Mouse (Mus musculus) left cerebral cortex, adult 9 months (tissue): ENCODE results near the gene Ctdspl.

Experiments used
- DNase-seq, 2 experiments: peaks; one replicate each; pipeline ENCODE4 v3.0.0; 2022; ENCODE audit warnings: low spot score in 2 of 2

Ctdspl gene

DNA sequence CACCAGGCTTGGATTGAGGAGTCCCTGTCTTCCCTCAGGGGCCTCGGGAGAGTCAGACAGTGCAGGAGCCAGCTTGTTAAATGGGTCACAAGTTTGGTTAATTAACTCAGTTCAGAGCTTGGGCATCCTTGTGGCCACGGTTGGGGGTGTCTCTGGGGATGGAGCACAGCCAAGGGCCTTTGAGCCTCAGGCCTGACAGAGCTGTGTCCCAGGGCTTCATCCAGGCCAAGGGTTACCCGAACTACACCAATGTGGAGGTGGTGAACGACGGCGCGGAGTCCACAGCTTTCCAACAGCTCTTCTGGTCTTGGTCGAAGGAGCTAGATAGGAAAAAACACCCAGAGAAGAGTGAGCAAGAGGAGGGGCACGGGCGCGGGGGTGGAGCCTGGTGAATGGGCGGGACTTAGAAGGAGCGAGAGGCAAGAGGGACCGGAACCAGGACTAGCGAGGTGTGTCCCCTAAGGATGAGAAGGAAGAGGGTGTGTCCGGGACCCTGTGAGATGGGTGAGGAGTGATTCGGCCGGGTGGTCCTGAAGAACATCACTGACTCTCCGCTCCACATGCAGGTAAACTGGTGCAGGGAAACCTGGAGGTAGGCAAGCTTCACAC is 136.9 kb downstream of the Ctdspl start:
- no peak for DNase-seq

DNA sequence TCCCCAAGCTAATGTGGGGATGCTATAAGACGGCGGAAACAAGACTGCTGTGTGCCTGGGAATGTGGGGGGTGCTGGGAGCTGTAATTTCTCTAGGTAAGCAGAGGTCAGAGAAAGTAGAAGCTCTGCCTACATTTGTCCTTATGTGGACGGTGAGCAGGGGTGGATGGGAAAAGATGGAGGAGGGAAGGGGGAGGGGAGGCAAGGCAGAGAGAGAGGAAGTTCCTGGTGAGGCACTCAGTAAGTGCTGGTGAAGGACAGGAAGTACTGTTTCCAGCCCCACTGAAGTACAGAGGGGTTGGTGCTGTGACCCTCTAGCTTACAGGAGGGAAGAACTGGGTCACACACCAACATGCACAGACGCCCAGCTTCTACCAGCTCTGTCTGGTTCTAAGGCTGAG is 138.0 kb downstream of the Ctdspl start:
- no peak for DNase-seq

DNA sequence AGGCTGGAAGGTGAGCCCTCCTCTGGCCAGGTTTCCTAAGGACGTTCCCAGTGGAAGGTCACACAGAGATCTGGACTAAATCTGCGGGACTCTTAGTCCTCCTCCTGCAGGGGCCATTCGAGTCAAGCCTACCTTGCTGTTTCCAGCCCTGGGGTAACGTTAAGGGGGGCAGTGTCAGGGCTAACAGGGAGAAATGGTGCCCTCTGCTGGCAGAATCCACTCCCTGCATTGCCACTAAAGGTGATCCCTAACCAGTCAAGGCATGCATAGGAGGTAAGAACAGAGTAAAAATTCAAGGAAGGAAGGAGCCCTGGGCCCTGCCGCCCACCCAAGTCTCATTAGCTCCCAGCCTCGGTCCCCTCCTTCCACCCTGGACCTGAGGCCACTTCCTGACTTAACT is 141.3 kb downstream of the Ctdspl start:
- peak in 1 of 2 experiments; percentile 86 for DNase-seq

DNA sequence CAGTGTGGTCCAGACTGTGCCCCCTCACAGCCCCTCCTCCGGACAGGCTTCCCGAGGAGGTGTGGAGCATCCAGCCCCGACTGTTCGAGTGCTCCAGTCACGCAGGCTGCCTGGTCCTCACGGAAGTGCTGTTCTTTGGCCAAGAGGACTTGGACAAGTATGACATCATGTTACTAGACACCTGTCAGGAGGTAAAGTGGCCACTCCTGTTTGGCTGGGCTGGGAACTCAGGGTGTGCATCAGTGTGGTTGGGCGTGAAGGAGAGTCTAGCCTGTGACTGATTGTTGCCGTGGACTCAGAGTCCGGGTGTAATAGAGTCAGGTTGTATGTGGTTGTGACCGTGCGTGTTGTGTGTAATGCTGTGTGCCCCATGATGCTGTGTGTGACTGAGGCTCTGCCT is 142.0 kb downstream of the Ctdspl start:
- no peak for DNase-seq

DNA sequence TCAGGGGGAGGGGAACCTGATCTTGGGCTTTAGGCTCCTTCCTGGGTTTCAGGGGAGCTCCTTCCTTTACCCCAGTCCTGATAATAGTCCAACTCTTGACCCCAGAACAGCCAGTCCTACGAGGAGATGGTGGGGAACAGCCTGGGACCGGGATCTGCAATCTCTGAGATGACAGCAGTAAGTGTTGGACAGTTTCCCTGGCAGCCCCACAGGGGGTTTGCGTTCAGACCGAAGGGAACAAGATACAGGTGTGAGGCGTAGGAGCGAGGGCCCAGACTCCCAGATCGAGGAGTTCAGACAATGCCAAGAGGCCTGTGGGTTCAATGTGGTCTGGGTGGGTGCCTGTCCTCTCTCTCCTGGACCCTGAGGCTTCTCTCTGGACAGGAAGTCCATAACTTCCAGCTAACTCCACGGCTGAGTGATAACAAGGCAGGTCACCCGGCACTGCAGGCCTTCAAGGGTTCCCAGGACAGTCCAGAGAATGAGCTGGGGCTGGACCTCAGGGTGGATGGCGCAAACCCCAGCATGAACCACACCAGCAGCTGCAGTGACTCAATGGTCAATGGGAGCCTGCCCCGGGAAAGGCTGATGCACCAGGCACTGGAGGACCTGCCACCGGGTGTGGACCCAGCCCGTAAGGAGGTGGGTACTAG is 144.0 kb downstream of the Ctdspl start:
- DNase-seq, result no peak

DNA sequence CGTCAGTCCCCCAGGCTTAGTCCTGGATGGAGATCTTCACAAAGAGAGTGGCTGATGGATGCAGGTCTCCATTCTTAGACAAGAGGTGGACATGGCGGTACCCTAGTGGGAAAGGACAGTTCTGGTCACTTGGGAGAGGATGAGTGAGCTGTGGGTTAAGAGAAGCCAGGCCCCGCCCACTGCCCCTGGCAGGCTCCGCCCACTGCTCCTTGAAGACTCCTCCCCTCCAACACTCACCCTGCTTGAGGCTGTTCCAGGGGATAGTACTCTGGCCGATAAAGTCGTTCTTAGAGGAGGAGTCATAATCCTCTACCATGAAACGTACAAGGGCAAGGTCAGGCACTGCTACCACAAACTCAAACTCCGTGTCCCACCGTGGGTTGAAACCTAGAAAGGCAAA is 145.5 kb downstream of the Ctdspl start:
- DNase-seq, result no peak

DNA sequence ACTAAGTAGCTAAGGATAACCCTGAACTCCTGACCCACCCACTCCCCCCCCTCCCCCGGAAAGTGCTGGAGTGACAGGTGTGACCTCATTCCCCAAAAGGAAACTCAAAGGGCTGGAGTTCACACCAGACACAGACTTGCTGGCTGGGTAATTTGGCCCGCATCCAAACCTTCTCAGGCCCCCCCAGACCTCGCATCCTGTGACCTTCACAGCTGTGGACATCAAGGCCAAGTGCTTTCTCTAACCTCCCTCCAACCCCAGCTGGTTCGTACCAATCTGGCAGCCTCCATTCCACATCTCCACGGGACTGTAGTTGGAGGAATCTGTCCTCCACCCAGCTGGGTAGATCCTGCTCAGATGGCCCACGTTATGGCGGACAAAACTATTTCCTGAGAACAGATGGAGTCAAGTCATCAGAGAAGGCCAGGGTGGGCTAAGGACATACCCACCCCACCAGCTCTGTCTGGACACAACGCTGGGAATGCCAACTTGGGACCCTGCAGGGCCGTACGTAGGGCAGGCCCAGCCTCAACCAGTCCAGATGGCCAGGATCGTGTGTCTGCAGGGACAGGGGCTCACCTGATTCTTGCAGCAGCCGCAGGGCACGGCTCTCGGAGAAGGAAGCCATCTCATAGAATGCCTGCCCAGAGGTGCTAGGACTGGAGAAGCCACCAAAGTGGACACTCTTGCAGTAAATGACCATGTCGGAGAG is 147.1 kb downstream of the Ctdspl start:
- DNase-seq, result no peak

DNA sequence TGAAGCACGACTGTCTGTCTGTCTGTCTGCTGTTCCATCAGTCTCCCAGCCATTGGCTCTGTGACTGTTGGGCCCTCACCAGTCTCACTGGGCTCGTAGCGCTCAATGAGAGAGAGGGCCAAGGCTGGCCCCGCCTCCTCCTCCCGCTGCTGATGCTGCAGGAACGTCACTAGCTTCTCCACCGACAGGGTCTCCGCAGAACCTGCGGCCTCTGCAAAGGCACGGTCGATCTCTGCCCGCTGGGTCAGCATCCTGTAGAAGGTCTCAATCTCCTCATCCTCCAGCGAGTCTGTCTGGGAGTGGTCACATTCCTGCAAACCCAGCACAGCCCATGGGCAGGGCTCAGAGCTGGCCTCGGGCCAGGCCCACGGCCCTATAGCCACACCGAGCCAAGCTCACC is 149.4 kb downstream of the Ctdspl start:
- no peak for DNase-seq

DNA sequence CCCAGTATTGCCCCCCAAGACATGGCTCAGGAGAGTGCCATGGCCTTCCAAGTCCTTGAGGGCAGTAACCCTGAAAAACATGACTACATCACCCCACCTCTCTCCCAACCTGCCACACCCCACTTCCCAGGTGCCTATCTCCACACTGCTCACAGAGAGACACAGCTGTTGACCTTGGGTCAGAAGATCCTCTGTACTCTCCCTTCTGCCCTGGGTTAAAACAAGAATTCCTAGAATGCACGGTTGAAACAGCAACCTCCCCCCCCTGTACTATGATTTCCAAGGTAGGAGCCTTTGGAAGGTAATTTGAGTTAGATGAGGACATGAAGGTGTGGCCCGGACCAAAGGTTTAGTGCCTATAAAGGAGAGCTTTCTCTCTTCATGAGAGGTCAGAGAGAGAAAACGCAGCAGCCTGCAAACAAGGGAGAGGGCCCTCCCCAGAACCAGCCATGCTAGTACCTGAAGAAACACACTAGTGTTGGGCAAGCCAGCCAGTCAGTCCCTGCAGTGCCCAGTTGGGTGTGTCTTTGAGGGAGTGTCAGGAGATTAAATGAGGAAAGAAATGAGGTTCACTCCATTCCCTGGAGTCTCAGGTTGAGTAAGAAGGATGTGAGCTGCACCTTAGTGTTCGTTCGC is 153.9 kb downstream of the Ctdspl start:
- DNase-seq, result no peak

DNA sequence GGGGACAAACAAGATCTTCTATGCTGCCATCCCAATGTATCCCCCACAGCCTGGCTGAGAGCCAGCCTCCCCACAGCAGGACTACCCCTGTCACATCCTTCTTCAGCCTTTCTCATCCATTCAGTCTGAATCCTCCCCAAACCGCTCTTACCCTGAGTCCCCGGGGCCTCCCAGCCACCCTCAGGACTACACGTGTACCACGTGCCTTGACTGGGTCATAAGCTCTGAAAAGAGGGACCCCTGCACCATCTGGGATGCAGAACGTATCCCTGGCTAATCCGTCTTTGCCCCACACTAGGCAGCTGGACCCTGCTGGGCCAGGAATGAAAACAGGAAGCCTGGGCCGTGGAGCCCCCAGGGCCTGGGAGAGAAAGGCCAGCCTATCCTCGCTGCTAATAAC is 155.8 kb downstream of the Ctdspl start:
- DNase-seq, result no peak

DNA sequence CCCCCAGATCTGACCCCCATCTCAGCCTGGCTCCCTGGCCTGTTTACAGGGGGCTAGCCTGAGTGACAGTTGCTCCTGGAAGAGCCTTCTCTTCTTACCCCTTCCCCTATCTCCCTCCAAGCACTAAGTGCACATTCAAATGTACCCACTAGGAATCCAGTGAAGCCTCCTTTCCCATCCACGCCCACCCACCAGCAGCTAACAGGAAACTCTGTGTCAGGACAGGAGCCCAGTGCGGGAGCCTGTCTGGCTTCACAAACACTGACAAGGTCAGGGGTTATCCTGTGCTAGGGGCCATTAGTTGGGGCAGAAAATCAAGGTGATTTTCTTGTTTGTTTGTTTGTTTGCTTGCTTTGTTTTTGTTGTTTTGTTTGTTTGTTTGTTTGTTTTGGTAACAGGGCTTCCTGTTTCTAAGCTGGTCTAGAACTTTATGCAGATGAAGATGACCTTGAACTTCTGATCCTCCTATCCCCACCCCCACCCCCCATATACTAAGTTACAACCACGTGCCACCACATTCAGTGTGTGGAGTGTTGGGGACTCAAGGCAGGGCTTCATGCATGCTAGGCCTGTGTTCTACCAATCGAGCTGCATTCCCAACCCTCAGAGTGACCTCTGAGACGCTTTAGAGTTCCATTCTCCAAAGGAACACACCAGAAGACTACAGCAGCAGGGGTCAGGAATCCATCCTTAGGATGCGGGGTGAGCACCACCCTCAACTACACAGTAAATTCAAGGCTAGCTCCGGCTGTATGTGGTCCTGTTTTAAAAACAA is 156.6 kb downstream of the Ctdspl start:
- DNase-seq, result no peak

DNA sequence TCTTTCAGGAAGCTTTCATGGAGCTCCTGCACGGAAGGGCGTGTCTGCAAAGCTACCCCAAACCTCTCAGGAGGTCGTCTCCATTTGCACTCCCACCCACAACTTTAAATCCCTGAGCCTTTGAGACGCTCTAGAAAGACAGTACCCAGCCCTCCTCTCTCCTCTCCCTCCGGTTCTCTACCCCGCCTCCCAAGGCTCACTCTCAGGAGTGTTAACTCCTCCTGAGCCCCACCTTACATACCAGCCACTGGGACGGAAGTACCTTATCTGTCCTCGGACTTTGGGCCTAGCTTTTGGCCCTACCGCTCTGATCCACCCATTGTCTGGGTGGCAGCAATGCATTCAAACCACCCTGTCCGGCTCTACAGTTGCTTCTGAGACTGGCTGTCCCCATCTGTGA is 157.7 kb downstream of the Ctdspl start:
- no peak for DNase-seq

DNA sequence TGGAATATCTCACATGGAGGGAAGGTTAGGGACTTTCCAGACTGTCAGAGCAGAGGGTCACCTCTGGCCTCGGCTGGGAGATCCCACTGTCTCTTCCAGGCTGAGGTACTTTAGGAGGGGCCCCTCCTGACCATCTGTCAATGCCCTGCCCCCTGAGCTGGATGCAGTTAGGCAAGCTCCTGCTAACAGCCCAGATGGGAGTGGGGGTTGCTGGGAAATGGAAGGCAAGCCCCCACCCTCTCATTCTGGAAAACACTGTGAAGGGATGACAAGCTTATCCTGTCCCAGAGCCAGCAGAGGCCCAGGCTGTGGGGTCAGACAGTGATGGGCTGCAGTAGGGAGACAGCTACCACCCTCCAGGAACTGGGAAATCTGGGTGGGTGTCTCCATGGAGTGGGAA is 160.2 kb downstream of the Ctdspl start:
- DNase-seq, result no peak

DNA sequence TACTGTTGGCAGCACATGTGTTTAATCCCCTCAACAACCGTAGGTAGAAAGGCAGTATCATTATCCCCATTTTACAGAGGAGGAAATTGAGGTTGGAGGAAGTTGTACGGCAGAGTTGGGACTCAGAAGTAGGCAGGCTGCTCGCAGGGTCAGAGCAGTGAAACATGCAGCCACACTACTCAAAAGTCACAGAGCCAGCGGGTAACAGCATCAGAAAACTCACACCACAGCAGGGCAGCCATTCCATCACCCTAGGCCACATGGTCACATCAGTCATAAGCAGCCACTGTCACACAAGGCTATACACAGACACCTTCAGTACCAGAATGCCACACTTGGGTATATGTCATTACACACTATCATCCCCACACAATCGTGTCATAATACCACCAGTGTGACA is 161.1 kb downstream of the Ctdspl start:
- no peak for DNase-seq

DNA sequence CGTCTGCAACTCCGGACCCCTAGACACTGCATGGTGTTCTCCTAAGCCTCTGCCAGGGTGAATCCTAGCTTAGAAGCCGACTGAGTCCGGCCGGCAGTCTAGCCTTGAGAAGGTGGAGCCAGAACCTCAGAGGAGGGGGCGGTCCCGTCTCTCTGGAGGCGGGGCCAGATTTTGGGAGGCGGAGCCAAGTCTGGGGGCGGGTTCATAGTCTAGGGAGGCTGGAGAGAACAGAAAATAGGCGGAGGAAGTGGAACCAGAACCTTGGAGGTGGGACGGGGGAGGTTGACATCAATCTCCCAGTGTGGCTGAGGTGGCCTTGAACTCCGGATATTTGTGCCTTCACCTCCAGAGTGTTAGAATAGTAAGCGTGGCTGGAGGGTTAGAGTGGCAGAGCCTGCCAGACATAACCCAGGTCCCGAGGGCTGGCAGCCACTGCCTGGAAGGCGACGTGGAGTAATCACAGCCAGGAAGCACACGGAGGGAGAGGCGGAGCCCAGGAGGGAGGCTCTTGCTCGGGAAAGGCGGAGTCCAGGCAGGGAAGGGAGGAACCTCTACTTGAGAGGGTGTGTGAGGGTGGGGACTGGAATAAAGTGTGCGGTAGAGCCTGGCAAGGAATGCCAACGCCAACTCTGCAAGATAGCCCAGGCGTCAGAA is 162.0 kb downstream of the Ctdspl start:
- peak in 1 of 2 experiments; percentile 84 for DNase-seq

DNA sequence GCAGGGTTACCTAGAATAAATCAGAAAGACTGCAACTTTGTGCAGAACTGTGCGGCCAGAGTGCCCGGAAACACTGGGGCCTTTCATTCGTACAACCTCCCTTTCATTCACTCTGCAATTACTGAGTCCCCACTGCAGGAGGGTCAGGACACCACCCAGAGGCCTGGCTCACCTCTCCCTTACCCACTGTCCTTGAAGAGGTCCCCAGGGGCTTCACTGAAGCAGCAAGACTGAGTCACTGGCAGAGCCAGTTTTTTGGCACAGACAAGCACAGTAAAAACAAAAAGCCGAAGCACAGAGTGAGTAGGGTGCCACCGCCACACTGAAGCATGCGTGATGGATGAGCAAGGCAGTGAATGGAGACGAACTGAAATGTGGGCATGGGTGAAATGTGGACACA is 163.2 kb downstream of the Ctdspl start:
- DNase-seq, result no peak

DNA sequence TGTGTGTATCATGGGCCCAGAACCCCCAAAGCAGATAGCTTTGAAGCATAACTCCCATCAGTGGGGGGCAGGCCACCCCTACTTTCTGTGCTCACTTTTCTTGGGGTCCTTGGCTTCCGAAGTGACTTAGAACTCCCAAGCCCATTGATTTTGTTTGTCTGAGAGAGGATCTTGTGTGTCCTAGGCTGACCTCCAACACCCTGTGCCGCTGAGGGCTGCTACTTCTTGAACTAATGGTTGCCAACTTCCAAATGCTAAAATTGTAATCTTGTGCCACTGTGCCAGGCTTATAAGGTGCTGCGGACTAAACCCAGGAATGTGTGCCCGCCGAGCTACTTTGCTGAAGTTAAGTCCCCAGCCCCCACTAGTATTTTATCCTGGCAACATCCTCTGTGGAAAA is 164.2 kb downstream of the Ctdspl start:
- no peak for DNase-seq

DNA sequence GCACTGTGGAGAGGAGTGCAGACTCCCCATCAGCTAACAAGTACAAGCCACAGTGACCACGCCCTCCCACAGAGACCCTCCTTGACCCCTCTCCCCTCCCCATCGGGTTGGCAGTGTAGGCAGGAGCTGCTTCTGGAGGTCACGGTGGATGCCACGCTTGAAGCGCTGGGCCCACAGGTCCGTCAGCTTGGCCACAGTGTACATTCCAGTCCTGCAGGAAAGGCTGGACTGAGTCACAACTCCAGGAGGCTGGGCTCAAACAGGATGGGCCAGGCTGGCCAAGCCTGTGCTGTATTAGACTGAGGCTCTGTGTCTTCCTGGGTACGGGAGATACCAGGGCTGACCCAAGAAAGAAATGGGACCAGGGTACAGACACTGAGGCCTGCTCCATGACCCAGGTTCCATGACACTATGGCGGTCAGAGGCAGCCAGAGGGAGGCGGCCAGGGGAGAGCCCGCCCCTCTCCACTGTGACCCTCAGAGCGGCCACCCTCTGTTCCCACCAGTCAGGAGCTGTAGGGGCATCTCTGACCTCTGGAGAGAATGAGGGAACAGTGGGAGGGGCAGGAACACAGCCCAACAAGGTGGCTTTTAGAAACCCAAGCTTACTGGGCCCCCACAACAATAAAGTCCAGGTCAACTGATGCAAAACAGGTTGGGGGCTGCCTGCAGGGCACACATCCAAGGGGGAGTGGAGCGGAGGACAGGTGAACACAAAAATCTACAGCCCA is 165.5 kb downstream of the Ctdspl start:
- DNase-seq, result no peak

DNA sequence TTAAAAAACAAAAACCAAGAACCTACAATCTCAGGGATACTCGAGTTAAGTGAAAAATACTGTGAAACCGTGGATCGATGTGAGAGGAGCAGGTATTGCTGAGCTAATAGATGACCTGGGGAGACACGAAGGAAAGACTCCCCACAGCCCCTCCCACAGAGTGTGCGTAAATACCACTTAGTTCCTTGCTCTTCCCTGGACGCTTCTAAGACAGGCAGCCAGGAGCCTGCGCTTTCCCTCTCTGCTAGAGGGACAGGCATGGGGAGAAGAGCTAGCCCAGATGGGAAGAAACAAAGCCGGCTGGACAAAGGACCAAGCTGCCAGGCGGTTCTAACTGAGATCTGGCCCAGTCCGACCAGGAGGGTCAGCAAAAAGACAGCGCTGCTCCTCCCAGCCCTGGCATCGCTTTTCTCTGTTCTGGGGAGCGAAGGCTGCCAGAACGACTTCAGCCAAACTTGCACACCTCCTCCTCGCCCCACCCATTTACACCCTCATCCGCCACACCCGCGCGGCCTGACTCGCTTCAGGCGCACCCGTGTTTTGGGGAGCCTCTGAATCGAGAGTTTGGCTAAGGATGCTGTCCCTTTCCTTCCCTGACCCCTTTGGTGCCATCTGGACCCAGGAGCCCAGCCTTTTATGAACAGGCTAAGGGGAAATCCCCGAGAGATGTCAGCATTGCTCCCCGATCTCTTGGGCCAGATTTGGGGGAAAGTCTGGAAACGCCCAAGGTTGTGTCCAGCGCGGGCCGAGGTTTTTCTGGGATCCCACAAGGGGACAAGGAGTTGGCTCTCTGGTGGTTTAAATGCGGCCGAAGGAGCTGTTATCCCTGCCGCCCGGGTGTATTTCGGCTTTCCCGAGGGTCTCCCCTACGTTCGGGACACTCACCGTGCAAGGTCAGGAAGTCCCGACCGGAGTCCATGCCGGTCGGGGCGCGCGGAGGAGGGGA is 166.5 kb downstream of the Ctdspl start:
- peak in 1 of 2 experiments; percentile 58 for DNase-seq
